Mouse (Mus musculus) MN1 (cell line): ENCODE data around the gene Tns4.
A peak's percentile ranks its signal among the peaks of the same experiment; 100 is the strongest.

Source experiments
- DNase-seq: peaks from one replicate; pipeline ENCODE4 v3.0.0-alpha.2; 2016; ENCODE audit warnings: low spot score

Tns4 gene

GRCm38 (mm10) chr11:99093740-99094139 lies 4.6 kb upstream of the Tns4 start:
- DNase-seq, result no peak

- DNase-seq, result no peak
Measured at GRCm38 (mm10) chr11:99091666-99092065, 2.6 kb upstream of the Tns4 start.

DNA sequence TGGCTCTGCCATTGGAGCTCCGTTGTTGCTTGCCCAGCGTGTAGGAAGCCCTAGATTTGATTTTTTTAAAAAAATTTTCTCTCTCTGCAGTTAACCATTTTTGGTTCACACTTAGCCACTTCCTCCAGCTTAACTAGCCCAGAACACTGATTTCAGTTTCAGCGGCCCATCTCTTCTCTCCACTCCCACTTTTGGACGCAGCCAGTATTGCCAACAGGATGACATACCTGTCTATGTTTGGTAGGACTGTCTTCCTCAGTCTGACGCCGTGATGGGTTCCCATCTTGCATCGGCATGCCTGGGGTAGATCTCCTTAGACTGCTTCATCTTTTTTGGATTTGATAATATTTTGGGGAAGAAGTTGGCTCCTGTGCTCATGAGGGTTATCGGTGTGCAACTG lies 1.3 kb upstream of the Tns4 start:
- DNase-seq, result no peak

DNA sequence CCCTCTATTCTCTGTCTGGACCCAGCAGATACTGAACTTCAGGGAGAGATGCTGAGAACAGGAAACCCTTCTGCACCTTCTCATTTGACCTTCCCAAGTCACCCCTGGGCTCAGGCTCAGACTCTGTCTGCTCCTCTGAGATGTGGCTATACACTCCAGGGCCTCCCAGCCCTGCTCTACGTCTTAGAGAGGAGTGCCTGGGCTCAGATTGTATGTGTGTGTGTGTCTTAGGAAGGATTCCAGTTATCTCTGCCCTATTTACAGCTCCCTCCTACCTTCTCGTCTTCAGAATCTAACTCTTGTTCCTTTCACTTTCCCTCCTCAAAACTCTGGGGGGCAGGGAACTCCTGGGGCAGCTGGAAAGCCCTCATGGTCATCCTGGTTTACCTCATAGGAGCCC lies 620 bp downstream of the Tns4 start:
- no peak for DNase-seq

- no peak for DNase-seq
Measured at GRCm38 (mm10) chr11:99084366-99084765, 4.7 kb downstream of the Tns4 start.

- DNase-seq, result no peak
Measured at GRCm38 (mm10) chr11:99083516-99083915, 5.6 kb downstream of the Tns4 start.

DNA sequence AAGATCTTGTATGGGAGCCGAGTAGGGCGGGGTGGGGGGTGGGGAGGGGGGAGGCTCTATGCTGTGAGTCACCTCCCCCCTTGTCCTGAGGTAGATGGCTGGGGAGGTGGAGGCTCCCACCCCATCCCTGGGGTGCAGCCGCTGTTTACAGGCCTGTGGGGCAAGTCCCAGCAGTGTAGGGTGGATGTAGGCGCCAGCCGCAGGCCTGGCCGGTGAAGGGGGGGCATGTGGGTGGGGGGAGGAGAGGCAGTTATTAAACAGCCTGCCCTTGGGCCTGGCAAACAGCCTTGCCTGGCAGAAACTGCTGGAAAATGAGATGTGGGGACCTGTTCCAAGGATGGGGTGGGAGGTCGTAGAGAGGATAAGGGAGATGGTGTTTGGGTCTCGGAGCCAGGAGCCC lies 7.0 kb downstream of the Tns4 start:
- no peak for DNase-seq

GRCm38 (mm10) chr11:99081566-99081965 lies 7.5 kb downstream of the Tns4 start:
- no peak for DNase-seq

DNA sequence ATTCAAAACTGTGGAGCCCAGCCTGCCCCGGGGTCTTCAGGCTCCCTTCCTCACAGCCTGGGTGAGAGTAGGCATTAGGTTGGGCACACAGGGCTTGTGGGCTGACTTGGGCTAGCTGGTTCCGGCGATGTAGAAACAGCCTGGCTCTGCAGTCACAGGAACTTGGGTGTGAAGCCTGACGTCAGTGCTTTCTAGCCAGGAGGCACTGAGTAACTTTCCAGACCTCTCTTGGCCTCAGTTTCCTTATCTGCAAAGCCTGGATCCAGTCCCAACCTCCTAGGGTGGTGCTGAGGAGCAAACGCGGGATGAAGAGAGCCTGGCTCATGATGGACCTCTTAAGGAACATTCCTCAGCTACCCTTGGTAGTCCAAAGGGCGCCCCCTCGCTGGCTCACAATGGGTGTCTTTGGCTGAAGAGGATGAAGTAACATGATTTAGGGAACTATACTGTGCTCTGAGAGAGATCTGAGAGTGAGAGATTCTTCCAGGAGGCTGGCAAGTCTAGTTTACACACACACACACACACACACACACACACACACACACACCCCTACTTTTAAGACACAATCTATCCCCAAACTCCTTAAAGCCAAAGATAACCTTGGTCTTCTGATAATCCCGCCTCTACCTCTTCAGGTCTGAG lies 8.1 kb downstream of the Tns4 start:
- DNase-seq, result no peak

GRCm38 (mm10) chr11:99077869-99078268 lies 11.2 kb downstream of the Tns4 start:
- DNase-seq, result no peak

- DNase-seq, result no peak
Measured at GRCm38 (mm10) chr11:99076744-99077319, 12.3 kb downstream of the Tns4 start.

GRCm38 (mm10) chr11:99073781-99074180 lies 15.3 kb downstream of the Tns4 start:
- no peak for DNase-seq

GRCm38 (mm10) chr11:99071866-99072265 lies 17.2 kb downstream of the Tns4 start:
- DNase-seq, result no peak

GRCm38 (mm10) chr11:99068455-99068854 lies 20.7 kb downstream of the Tns4 start:
- DNase-seq, result no peak

GRCm38 (mm10) chr11:99067591-99067990 lies 21.5 kb downstream of the Tns4 start:
- DNase-seq, result no peak

- peak; percentile 88 for DNase-seq
Measured at GRCm38 (mm10) chr11:99065979-99066378, 23.1 kb downstream of the Tns4 start.

- DNase-seq, result no peak
Measured at GRCm38 (mm10) chr11:99065353-99065752, 23.8 kb downstream of the Tns4 start.

GRCm38 (mm10) chr11:99063406-99064131 lies 25.5 kb downstream of the Tns4 start:
- no peak for DNase-seq

- DNase-seq, result no peak
Measured at GRCm38 (mm10) chr11:99062661-99063060, 26.4 kb downstream of the Tns4 start.

- DNase-seq, result no peak
Measured at GRCm38 (mm10) chr11:99060435-99060834, 28.7 kb downstream of the Tns4 start.

- peak; percentile 69 for DNase-seq
Measured at GRCm38 (mm10) chr11:99055571-99056452, 33.3 kb downstream of the Tns4 start.

DNA sequence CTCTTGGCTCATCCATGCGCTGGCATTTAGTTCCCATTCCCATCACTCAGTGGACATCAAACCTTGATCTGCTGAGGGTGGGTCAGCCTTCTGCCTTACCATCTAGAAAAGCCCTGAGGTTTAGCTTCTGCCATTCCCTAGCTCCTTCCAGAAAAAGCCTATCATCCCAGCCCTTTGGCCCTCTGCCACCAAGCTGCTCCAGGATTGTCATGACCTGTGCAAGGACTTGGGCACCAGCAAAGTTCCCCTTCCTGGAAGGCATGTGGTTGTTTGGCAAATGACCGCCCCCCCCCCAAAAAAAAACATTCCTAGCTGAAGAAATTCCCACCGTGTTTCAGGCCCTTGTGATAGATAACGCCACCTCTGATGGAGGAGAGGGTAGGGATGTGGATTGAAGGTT lies 34.0 kb downstream of the Tns4 start:
- peak; percentile 21 for DNase-seq
